Mouse (Mus musculus): ENCODE results near the gene Ccdc54. TPM values are rescaled to one million over a fixed set of nuclear protein-coding genes. Genes with fewer than 3 reads are reported as not detected.

The Ccdc54 gene
- polyA plus RNA-seq, 1 experiment from 2014 or later = not detected

GRCm38 (mm10) chr16:50589574-50590151 is 1.3 kb downstream of the Ccdc54 start:
- ATAC-seq (ENCODE audit: low FRiP score) = no peak
- Histone ChIP-seq H3K36me3 (no peaks in the 10 kb centered on the region), H3K9me3 (no peaks in the 10 kb centered on the region), H3K4me1 (replicated peaks) (no peaks in the 10 kb centered on the region), H3K4me3 (no peak overlapping the region), H3K9ac (no peak overlapping the region), H3K27ac (no peak overlapping the region), H3K27me3 (peaks cover 3% of the 10 kb centered on the region; the same call in 1 of the 2 replicates), H3K4me2 (no peak overlapping the region)
- 84% methylated on average over 11 of the region's 11 CpGs for WGBS

GRCm38 (mm10) chr16:50588191-50588590 is 2.8 kb downstream of the Ccdc54 start:
- WGBS = 85% methylated on average over 1 of the region's 1 CpGs
- no peaks in the 10 kb centered on the region for H3K9me3 ChIP-seq
- no peaks in the 10 kb centered on the region for H3K4me1 ChIP-seq (replicated peaks)

GRCm38 (mm10) chr16:50587139-50587538 is 3.8 kb downstream of the Ccdc54 start:
- 95% methylated on average over 7 of the region's 7 CpGs for WGBS
- no peak overlapping the region for H3K4me3 ChIP-seq
- no peaks in the 10 kb centered on the region for H3K9me3 ChIP-seq
- H3K27ac ChIP-seq = no peak overlapping the region
- no peaks in the 10 kb centered on the region for H3K4me1 ChIP-seq (replicated peaks)
- no peaks in the 10 kb centered on the region for H3K36me3 ChIP-seq
- no peak for ATAC-seq (ENCODE audit: low FRiP score)
- peaks cover 3% of the 10 kb centered on the region; the same call in 1 of the 2 replicates for H3K27me3 ChIP-seq
- no peak overlapping the region for H3K4me2 ChIP-seq
- H3K9ac ChIP-seq = no peak overlapping the region

More at GRCm38 (mm10) chr16:50588191-50588590, 2.8 kb downstream of the Ccdc54 start:
- Histone ChIP-seq H3K27me3 (peaks cover 3% of the 10 kb centered on the region; the same call in 1 of the 2 replicates), H3K27ac (no peak overlapping the region), H3K4me2 (no peak overlapping the region), H3K4me3 (no peak overlapping the region), H3K9ac (no peak overlapping the region), H3K36me3 (no peaks in the 10 kb centered on the region)
- ATAC-seq (ENCODE audit: low FRiP score) = no peak

GRCm38 (mm10) chr16:50578361-50578760 is 12.6 kb downstream of the Ccdc54 start:
- no peaks in the 10 kb centered on the region for H3K36me3 ChIP-seq
- H3K27ac ChIP-seq = no peak overlapping the region
- no peaks in the 10 kb centered on the region for H3K9me3 ChIP-seq
- 83% methylated on average over 6 of the region's 6 CpGs for WGBS
- H3K4me3 ChIP-seq = no peak overlapping the region
- H3K9ac ChIP-seq = no peak overlapping the region
- no peaks in the 10 kb centered on the region for H3K4me1 ChIP-seq (replicated peaks)
- ATAC-seq (ENCODE audit: low FRiP score) = no peak
- H3K27me3 ChIP-seq = no peaks in the 10 kb centered on the region
- H3K4me2 ChIP-seq = no peak overlapping the region

GRCm38 (mm10) chr16:50572557-50572956 is 18.4 kb downstream of the Ccdc54 start:
- no peak for ATAC-seq (ENCODE audit: low FRiP score)
- Histone ChIP-seq H3K9ac (no peak overlapping the region), H3K36me3 (no peaks in the 10 kb centered on the region), H3K4me1 (replicated peaks) (no peaks in the 10 kb centered on the region), H3K9me3 (no peaks in the 10 kb centered on the region), H3K27ac (no peak overlapping the region), H3K27me3 (no peaks in the 10 kb centered on the region), H3K4me3 (no peak overlapping the region), H3K4me2 (no peak overlapping the region)
- WGBS = 85% methylated on average over 13 of the region's 13 CpGs

- WGBS = 88% methylated on average over 6 of the region's 6 CpGs
These were observed 31.7 kb downstream of the Ccdc54 start for GRCm38 (mm10) chr16:50559163-50559771.

GRCm38 (mm10) chr16:50553828-50554227 is 37.1 kb downstream of the Ccdc54 start:
- Histone ChIP-seq H3K27me3 (no peaks in the 10 kb centered on the region), H3K9me3 (no peaks in the 10 kb centered on the region), H3K4me1 (replicated peaks) (no peaks in the 10 kb centered on the region), H3K36me3 (no peaks in the 10 kb centered on the region), H3K27ac (no peak overlapping the region), H3K4me2 (no peak overlapping the region), H3K9ac (no peak overlapping the region), H3K4me3 (no peak overlapping the region)
- no peak for ATAC-seq (ENCODE audit: low FRiP score)
- WGBS = 65% methylated on average over 2 of the region's 2 CpGs

More at GRCm38 (mm10) chr16:50559163-50559771, 31.7 kb downstream of the Ccdc54 start:
- no peaks in the 10 kb centered on the region for H3K9me3 ChIP-seq
- H3K4me2 ChIP-seq = no peak overlapping the region
- no peaks in the 10 kb centered on the region for H3K4me1 ChIP-seq (replicated peaks)
- no peak for ATAC-seq (ENCODE audit: low FRiP score)
- no peak overlapping the region for H3K9ac ChIP-seq
- no peak overlapping the region for H3K27ac ChIP-seq
- no peaks in the 10 kb centered on the region for H3K27me3 ChIP-seq
- H3K4me3 ChIP-seq = no peak overlapping the region
- H3K36me3 ChIP-seq = no peaks in the 10 kb centered on the region

- no peak overlapping the region for H3K4me2 ChIP-seq
- no peaks in the 10 kb centered on the region for H3K9me3 ChIP-seq
- no peaks in the 10 kb centered on the region for H3K4me1 ChIP-seq (replicated peaks)
- no peaks in the 10 kb centered on the region for H3K36me3 ChIP-seq
- H3K27ac ChIP-seq = no peak overlapping the region
- no peak overlapping the region for H3K4me3 ChIP-seq
- ATAC-seq (ENCODE audit: low FRiP score) = no peak
- no peaks in the 10 kb centered on the region for H3K27me3 ChIP-seq
- WGBS = 89% methylated on average over 7 of the region's 7 CpGs
- no peak overlapping the region for H3K9ac ChIP-seq
These were observed 39.0 kb downstream of the Ccdc54 start for GRCm38 (mm10) chr16:50551871-50552528.

- H3K4me2 ChIP-seq = no peak overlapping the region
These were observed 40.0 kb downstream of the Ccdc54 start for GRCm38 (mm10) chr16:50550927-50551326.

GRCm38 (mm10) chr16:50542554-50543333 is 48.2 kb downstream of the Ccdc54 start:
- Histone ChIP-seq H3K9ac (no peak overlapping the region), H3K4me2 (no peak overlapping the region), H3K36me3 (no peaks in the 10 kb centered on the region), H3K27ac (no peak overlapping the region), H3K27me3 (no peaks in the 10 kb centered on the region), H3K4me1 (replicated peaks) (no peaks in the 10 kb centered on the region), H3K9me3 (no peaks in the 10 kb centered on the region), H3K4me3 (no peak overlapping the region)
- ATAC-seq (ENCODE audit: low FRiP score) = no peak
- WGBS = 72% methylated on average over 5 of the region's 5 CpGs

More at GRCm38 (mm10) chr16:50550927-50551326, 40.0 kb downstream of the Ccdc54 start:
- no peak overlapping the region for H3K4me3 ChIP-seq
- H3K4me1 ChIP-seq (replicated peaks) = no peaks in the 10 kb centered on the region
- no peaks in the 10 kb centered on the region for H3K36me3 ChIP-seq
- 95% methylated on average over 5 of the region's 5 CpGs for WGBS
- no peak for ATAC-seq (ENCODE audit: low FRiP score)
- no peaks in the 10 kb centered on the region for H3K27me3 ChIP-seq
- H3K9me3 ChIP-seq = no peaks in the 10 kb centered on the region
- no peak overlapping the region for H3K27ac ChIP-seq
- H3K9ac ChIP-seq = no peak overlapping the region

Data from hindbrain, embryonic 13.5 days (tissue).